Comparison of ENCODE assay signal across 8 mouse cellular contexts in the genomic region with DNA sequence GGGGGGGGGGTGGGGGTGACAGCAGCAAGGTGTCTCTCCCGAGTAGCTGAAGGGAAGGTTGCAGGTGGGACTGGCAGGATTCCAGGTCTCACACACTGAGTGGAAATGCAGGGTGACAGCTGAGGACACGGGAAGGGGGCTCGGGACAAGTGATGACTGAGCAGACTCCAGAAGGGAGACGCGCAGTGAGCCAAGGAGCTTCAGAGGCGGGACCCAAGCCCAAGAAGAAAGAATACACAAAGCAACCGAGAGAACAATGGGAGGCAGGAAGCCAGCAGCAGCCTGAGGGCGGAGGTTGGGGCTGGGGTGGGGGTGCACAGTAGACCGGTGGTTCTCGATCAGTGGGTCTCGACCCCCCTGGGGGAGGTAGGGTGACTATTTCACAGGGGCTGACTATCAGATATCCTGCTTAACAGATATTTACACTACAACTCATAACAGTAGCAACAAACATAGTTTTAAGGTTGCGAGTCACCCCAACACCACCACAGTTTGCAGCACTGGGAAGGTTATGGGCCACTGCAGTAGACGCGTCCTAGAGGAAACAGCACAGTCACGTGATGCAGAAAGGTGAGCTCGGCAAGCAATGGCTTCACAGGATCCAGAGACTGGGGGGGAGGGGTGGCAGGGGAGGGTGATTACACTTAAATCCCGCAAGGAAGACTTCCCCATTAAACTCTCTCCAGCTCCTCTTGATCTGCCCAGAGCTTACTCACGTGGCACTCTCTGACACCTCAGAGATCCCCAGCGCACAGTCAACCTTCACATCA. TPM values are rescaled to one million over a fixed set of nuclear protein-coding genes. Genes with fewer than 3 reads are reported as not detected.
A peak's percentile ranks its signal among the peaks of the same experiment; 100 is the strongest.
DNase-seq lines count a peak whose midpoint lies in the region; ATAC-seq and TF ChIP-seq lines count a peak whose summit lies in the region.

No protein-coding gene starts in this region.

- H3K27ac ChIP-seq in embryonic facial prominence, embryonic 13.5 days: peak overlapping the region; percentile 88
- peak overlapping the region; percentile 64 for H3K27ac ChIP-seq in hindbrain, postnatal 0 days

- H3K4me2 ChIP-seq in embryonic facial prominence, embryonic 13.5 days: peak overlapping the region; percentile 49
- peak overlapping the region; percentile 52 for H3K4me2 ChIP-seq in hindbrain, postnatal 0 days (ENCODE audit: low read depth, low read length)

- intact Hi-C loops in gastrocnemius, postnatal 14 days (cut with DNase I; ENCODE audit: low total_unique reads): no loop called here
- intact Hi-C loops in gastrocnemius, postnatal 36 days (cut with DNase I): no loop called here

- peaks cover 50% of the 10 kb centered on the region for H3K4me1 ChIP-seq in embryonic facial prominence, embryonic 13.5 days
- H3K4me1 ChIP-seq in hindbrain, postnatal 0 days (ENCODE audit: insufficient read depth, low read length): peaks cover 19% of the 10 kb centered on the region

- no peaks in the 10 kb centered on the region for H3K27me3 ChIP-seq in embryonic facial prominence, embryonic 13.5 days
- H3K27me3 ChIP-seq in hindbrain, postnatal 0 days (ENCODE audit: insufficient read depth, low read length): no peaks in the 10 kb centered on the region

- peak overlapping the region; percentile 25 for H3K4me3 ChIP-seq in embryonic facial prominence, embryonic 13.5 days
- peak overlapping the region; percentile 11; the same call in 1 of the 2 replicates for H3K4me3 ChIP-seq in hindbrain, postnatal 0 days (ENCODE audit: low read length)

- peak; percentile 40 for DNase-seq in gastrocnemius, postnatal 14 days
- DNase-seq in gastrocnemius, postnatal 36 days: no peak
- peak; percentile 62 for DNase-seq in hindbrain, postnatal 0 days (ENCODE audit: low spot score)
- peak; percentile 68 for DNase-seq in lung, postnatal 36 days
- DNase-seq in thymus, postnatal 0 days (ENCODE audit: low spot score): peak; percentile 74
- no peak for DNase-seq in layer of hippocampus, adult 11-12 months (ENCODE audit: low spot score)

- ATAC-seq in CD4-positive, CD25-positive, alpha-beta regulatory T cell, adult 4 months: peak; percentile 56
- ATAC-seq in embryonic facial prominence, embryonic 13.5 days (ENCODE audit: insufficient number of reproducible peaks, insufficient read depth, low FRiP score, low TSS enrichment, low read depth): peak; percentile 43
- peak; percentile 64 for ATAC-seq in hindbrain, postnatal 0 days

- peak overlapping the region; percentile 44; the same call in 1 of the 2 replicates for H3K9ac ChIP-seq in embryonic facial prominence, embryonic 13.5 days
- H3K9ac ChIP-seq in hindbrain, postnatal 0 days (replicated peaks; ENCODE audit: low read length): 0 out of 2 replicates have a peak overlapping the region, but pooled peaks have one; percentile 13

- WGBS in embryonic facial prominence, embryonic 13.5 days: 9% methylated on average over 19 of the region's 19 CpGs
- WGBS in hindbrain, postnatal 0 days: 8% methylated on average over 19 of the region's 19 CpGs

- H3K9me3 ChIP-seq in embryonic facial prominence, embryonic 13.5 days: no peaks in the 10 kb centered on the region
- H3K9me3 ChIP-seq in hindbrain, postnatal 0 days (ENCODE audit: low read length): no peaks in the 10 kb centered on the region

- no peaks in the 10 kb centered on the region for H3K36me3 ChIP-seq in embryonic facial prominence, embryonic 13.5 days
- no peaks in the 10 kb centered on the region for H3K36me3 ChIP-seq in hindbrain, postnatal 0 days (ENCODE audit: insufficient read depth, low read length)

- no peak for TF ChIP-seq CTCF in hindbrain, postnatal 0 days (IDR thresholded peaks at IDR 0.05; ENCODE audit: low read depth)

RNA-seq across cellular contexts. Expression of gene Uck2, which starts 14.6 kb away (rescaled TPM):
- total RNA-seq in gastrocnemius, postnatal 14 days (2021): 10 to 100 TPM; 18.4 to 29.1 TPM
- 10 to 100 TPM; 17.6 to 18.9 TPM for total RNA-seq in gastrocnemius, postnatal 36 days (2021)
- 10 to 100 TPM; 24.0 to 35.0 TPM for polyA plus RNA-seq in CD4-positive, CD25-positive, alpha-beta regulatory T cell, adult 4 months (2017; shearing (Covaris generic))
- polyA plus RNA-seq in embryonic facial prominence, embryonic 13.5 days (2015; fragmentation: Nextera tagmentation; extraction: Ambion mirVana): 80.7 and 87.8 TPM in 2 replicates
- total RNA-seq in hindbrain, postnatal 0 days (2014; rRNA removed): 71.8 and 91.3 TPM in 2 replicates
- 40.1 and 44.7 TPM in 2 replicates for polyA plus RNA-seq in hindbrain, postnatal 0 days (2015; fragmentation: Nextera tagmentation; extraction: Ambion mirVana)
- polyA plus RNA-seq in thymus, postnatal 0 days (2015; fragmentation: Nextera tagmentation; extraction: Ambion mirVana): 165 and 193 TPM in 2 replicates

RNA-seq across cellular contexts. Expression of gene Tmco1, which starts 37.7 kb away (rescaled TPM):
- 10 to 100 TPM; 36.8 to 39.3 TPM for total RNA-seq in gastrocnemius, postnatal 14 days (2021)
- 10 to 100 TPM; 28.7 to 34.9 TPM for total RNA-seq in gastrocnemius, postnatal 36 days (2021)
- 100 to 1,000 TPM; 102 to 115 TPM for polyA plus RNA-seq in CD4-positive, CD25-positive, alpha-beta regulatory T cell, adult 4 months (2017; shearing (Covaris generic))
- 81.2 and 82.1 TPM in 2 replicates for polyA plus RNA-seq in embryonic facial prominence, embryonic 13.5 days (2015; fragmentation: Nextera tagmentation; extraction: Ambion mirVana)
- 47.5 and 63.2 TPM in 2 replicates for total RNA-seq in hindbrain, postnatal 0 days (2014; rRNA removed)
- polyA plus RNA-seq in hindbrain, postnatal 0 days (2015; fragmentation: Nextera tagmentation; extraction: Ambion mirVana): 70.4 and 80.8 TPM in 2 replicates
- polyA plus RNA-seq in thymus, postnatal 0 days (2015; fragmentation: Nextera tagmentation; extraction: Ambion mirVana): 91.4 and 98.8 TPM in 2 replicates

Comparison
In these comparisons a context has a peak if more than half of its experiments do, and no peak if none do; other contexts are left out.
1. DNase-seq: peak in gastrocnemius, postnatal 14 days (single experiment), hindbrain, postnatal 0 days (single experiment), lung, postnatal 36 days (single experiment) and thymus, postnatal 0 days (single experiment); none in gastrocnemius, postnatal 36 days (0 of 2) and layer of hippocampus, adult 11-12 months (single experiment).
2. Peak in every context shown above with its lines, with median percentiles within 50 percentile points of each other: ATAC-seq.